13 mouse cellular contexts compared by ENCODE assay signal in genomic region chr8:8647319-8647718, GRCm38 (mm10). TPM values are rescaled to one million over a fixed set of nuclear protein-coding genes. Genes with fewer than 3 reads are reported as not detected.
DNase-seq lines count a peak whose midpoint lies in the region; ATAC-seq and TF ChIP-seq lines count a peak whose summit lies in the region.
"Had no signal": no experiment of that assay in that cellular context is flagged by ENCODE, and none has a peak within 500 bp of the region (broad histone marks: within the 10 kb centered on the region; RNA-seq: fewer than 3 reads in every experiment).

No protein-coding gene starts in this region.

- H3K4me2 ChIP-seq in forebrain, embryonic 14.5 days (ENCODE audit: low read length) = no peak overlapping the region
- H3K4me2 ChIP-seq in forebrain, embryonic 12.5 days = no peak overlapping the region
- H3K4me2 ChIP-seq in forebrain, postnatal 0 days (ENCODE audit: low read depth) = peak overlapping the region; percentile 19; the same call in 1 of the 2 replicates
- H3K4me2 ChIP-seq: hindbrain, embryonic 13.5 days had no signal

- POLR2A ChIA-PET in Patski (lab: Charles Lee) = interaction anchor here (1.2 kb wide), 1 partner anchor 9 kb away, joined by 3 read pairs; no protein-coding TSS in a partner anchor

- H3K9me3 ChIP-seq in forebrain, embryonic 14.5 days (replicated peaks; ENCODE audit: control insufficient read depth, low read length) = no peaks in the 10 kb centered on the region
- no peaks in the 10 kb centered on the region for H3K9me3 ChIP-seq in forebrain, embryonic 12.5 days
- H3K9me3 ChIP-seq in forebrain, postnatal 0 days (ENCODE audit: low read length) = no peaks in the 10 kb centered on the region
- H3K9me3 ChIP-seq: hindbrain, embryonic 13.5 days had no signal

- CTCF ChIA-PET in Patski (lab: Charles Lee) = no interaction called here

- peaks cover 9% of the 10 kb centered on the region; the same call in 1 of the 2 replicates for H3K36me3 ChIP-seq in forebrain, embryonic 14.5 days (ENCODE audit: control insufficient read depth, insufficient read depth, low read length)
- peaks cover 7% of the 10 kb centered on the region for H3K36me3 ChIP-seq in forebrain, embryonic 12.5 days (replicated peaks)
- H3K36me3 ChIP-seq in forebrain, postnatal 0 days (ENCODE audit: insufficient read depth) = 0 out of 2 replicates have a peak, but pooled peaks cover 2% of the 10 kb centered on the region

- no peak for ATAC-seq in forebrain, embryonic 14.5 days
- no peak for ATAC-seq in forebrain, embryonic 12.5 days (ENCODE audit: low FRiP score)
- ATAC-seq in Patski = no peak
- peak; percentile 36; the same call in 1 of the 2 replicates for ATAC-seq in forebrain, postnatal 0 days
- no peak for ATAC-seq in CD4-positive, CD25-positive, alpha-beta regulatory T cell, adult 4 months
- ATAC-seq: liver, postnatal 0 days had no signal

- H3K4me1 ChIP-seq in forebrain, embryonic 14.5 days (ENCODE audit: control insufficient read depth, insufficient read depth, low read length) = peaks cover 73% of the 10 kb centered on the region
- peaks cover 58% of the 10 kb centered on the region for H3K4me1 ChIP-seq in forebrain, embryonic 12.5 days
- H3K4me1 ChIP-seq in forebrain, postnatal 0 days (ENCODE audit: insufficient read depth) = peaks cover 58% of the 10 kb centered on the region

- in situ Hi-C loops in Patski (cut with MboI; ENCODE audit: low pct_unique_long_range_greater_than_20kb) = no loop called here

- TF ChIP-seq CTCF in layer of hippocampus, adult 2 months (conservative IDR thresholded peaks at IDR 0.05) = peak; percentile 74
- peak; percentile 51 for TF ChIP-seq CTCF in Patski (IDR thresholded peaks at IDR 0.05)
- peak; percentile 72 for TF ChIP-seq CTCF in forebrain, postnatal 0 days (IDR thresholded peaks at IDR 0.05; ENCODE audit: low read depth)

- H3K27ac ChIP-seq in forebrain, embryonic 14.5 days (ENCODE audit: low read depth, low read length) = no peak overlapping the region
- no peak overlapping the region for H3K27ac ChIP-seq in forebrain, embryonic 12.5 days
- H3K27ac ChIP-seq in layer of hippocampus, adult 2 months = no peak overlapping the region
- H3K27ac ChIP-seq in forebrain, postnatal 0 days (ENCODE audit: low read depth, low read length) = peak overlapping the region; percentile 52; the same call in 1 of the 2 replicates
- H3K27ac ChIP-seq: hindbrain, embryonic 13.5 days had no signal

- H3K4me3 ChIP-seq in forebrain, embryonic 14.5 days (ENCODE audit: low read depth, low read length) = no peak overlapping the region
- no peak overlapping the region for H3K4me3 ChIP-seq in forebrain, embryonic 12.5 days (replicated peaks)
- no peak overlapping the region for H3K4me3 ChIP-seq in layer of hippocampus, adult 2 months
- H3K4me3 ChIP-seq in forebrain, postnatal 0 days (ENCODE audit: low read depth, low read length) = no peak overlapping the region
- H3K4me3 ChIP-seq: hindbrain, embryonic 13.5 days had no signal

- H3K9ac ChIP-seq in forebrain, embryonic 14.5 days (ENCODE audit: low read length) = no peak overlapping the region
- H3K9ac ChIP-seq in forebrain, embryonic 12.5 days = no peak overlapping the region
- no peak overlapping the region for H3K9ac ChIP-seq in forebrain, postnatal 0 days
- H3K9ac ChIP-seq: hindbrain, embryonic 13.5 days; liver, postnatal 0 days had no signal

- peak; percentile 52 for DNase-seq in forebrain, embryonic 14.5 days (ENCODE audit: low spot score)
- no peak for DNase-seq in layer of hippocampus, adult 2 months (ENCODE audit: low spot score in 2 of 2)
- DNase-seq in layer of hippocampus, adult 11-12 months (ENCODE audit: low spot score) = no peak
- no peak for DNase-seq in Patski (ENCODE audit: low read depth, low spot score)
- peak; percentile 74 for DNase-seq in forebrain, postnatal 0 days
- no peak for DNase-seq in urinary bladder, postnatal 4 days (ENCODE audit: low spot score in 2 of 2)
- DNase-seq: cerebellum, adult 8-10 months; kidney, adult 9 months; left cerebral cortex, postnatal 4 days; liver, postnatal 0 days had no signal

- H3K27me3 ChIP-seq in forebrain, embryonic 14.5 days (replicated peaks; ENCODE audit: control insufficient read depth, insufficient read depth, low read length) = no peaks in the 10 kb centered on the region
- peaks cover 31% of the 10 kb centered on the region for H3K27me3 ChIP-seq in forebrain, embryonic 12.5 days
- H3K27me3 ChIP-seq in Patski = no peaks in the 10 kb centered on the region
- H3K27me3 ChIP-seq in forebrain, postnatal 0 days (ENCODE audit: insufficient read depth, low read length) = no peaks in the 10 kb centered on the region
- H3K27me3 ChIP-seq: hindbrain, embryonic 13.5 days had no signal

- 36% methylated on average over 3 of the region's 3 CpGs for WGBS in forebrain, embryonic 14.5 days
- WGBS in forebrain, embryonic 12.5 days = 54% methylated on average over 3 of the region's 3 CpGs
- WGBS in forebrain, postnatal 0 days = 27% methylated on average over 3 of the region's 3 CpGs

RNA-seq across cellular contexts. Expression of gene Efnb2, which starts 13.7 kb away (rescaled TPM):
- polyA plus RNA-seq in forebrain, embryonic 14.5 days (2014; fragmentation: Nextera tagmentation; extraction: Ambion mirVana) = 48.9 and 50.2 TPM in 2 replicates
- 57.5 and 68.2 TPM in 2 replicates for polyA plus RNA-seq in forebrain, embryonic 12.5 days (2016; fragmentation: Nextera tagmentation; extraction: Ambion mirVana)
- 10 to 100 TPM; 25.0 to 28.9 TPM for total RNA-seq in layer of hippocampus, adult 2 months (2021)
- 30.8 TPM for polyA plus RNA-seq in Patski (2021)
- total RNA-seq in forebrain, postnatal 0 days (2014; rRNA removed) = 50.9 and 53.5 TPM in 2 replicates
- polyA plus RNA-seq in forebrain, postnatal 0 days (2015; fragmentation: Nextera tagmentation; extraction: Ambion mirVana) = 29.5 and 29.6 TPM in 2 replicates
- under 1 TPM; 0.16 to 0.24 TPM for polyA plus RNA-seq in CD4-positive, CD25-positive, alpha-beta regulatory T cell, adult 4 months (2017; shearing (Covaris generic))

RNA-seq across cellular contexts. Expression of gene Arglu1, which starts 43.0 kb away (rescaled TPM):
- 114 and 135 TPM in 2 replicates for polyA plus RNA-seq in forebrain, embryonic 14.5 days (2014; fragmentation: Nextera tagmentation; extraction: Ambion mirVana)
- 218 and 225 TPM in 2 replicates for polyA plus RNA-seq in forebrain, embryonic 12.5 days (2016; fragmentation: Nextera tagmentation; extraction: Ambion mirVana)
- total RNA-seq in layer of hippocampus, adult 2 months (2021) = 100 to 1,000 TPM; 107 to 110 TPM
- polyA plus RNA-seq in Patski (2021) = 121 TPM
- 115 and 154 TPM in 2 replicates for total RNA-seq in forebrain, postnatal 0 days (2014; rRNA removed)
- 101 and 143 TPM in 2 replicates for polyA plus RNA-seq in forebrain, postnatal 0 days (2015; fragmentation: Nextera tagmentation; extraction: Ambion mirVana)
- polyA plus RNA-seq in CD4-positive, CD25-positive, alpha-beta regulatory T cell, adult 4 months (2017; shearing (Covaris generic)) = 100 to 1,000 TPM; 162 to 193 TPM

Comparison
In these comparisons a context has a peak if more than half of its experiments do, and no peak if none do; other contexts are left out.
1. DNase-seq: peak in forebrain, embryonic 14.5 days (single experiment) and forebrain, postnatal 0 days (single experiment); none in layer of hippocampus, adult 2 months (0 of 2), layer of hippocampus, adult 11-12 months (single experiment), Patski (single experiment) and urinary bladder, postnatal 4 days (0 of 2).
2. RNA of gene Efnb2, which starts 13.7 kb away (polyA plus RNA-seq): 57.5 to 68.2 TPM in forebrain, embryonic 12.5 days, 48.9 to 50.2 TPM in forebrain, embryonic 14.5 days, 30.8 TPM in Patski (single experiment) and 29.5 to 29.6 TPM in forebrain, postnatal 0 days; 0.16 to 0.24 TPM in CD4-positive, CD25-positive, alpha-beta regulatory T cell, adult 4 months; every median in the first group is over 10 times any median in the second.
3. Peak in every context shown above with its lines, with median percentiles within 50 percentile points of each other: CTCF ChIP-seq.